Mouse (Mus musculus): ENCODE results near the gene Iqck.

- TF ChIP-seq CTCF (IDR thresholded peaks at IDR 0.05; ENCODE audit: low read depth) (no peak), EP300 (optimal IDR thresholded peaks at IDR 0.05) (no peak)
Observed at GRCm38 (mm10) chr7:118928316-118928715, 72.8 kb downstream of the Iqck start.

All from stomach, postnatal 0 days (tissue).